Mouse (Mus musculus): Measurements from ENCODE around the gene Ucp3. TPM values are rescaled to one million over a fixed set of nuclear protein-coding genes. Genes with fewer than 3 reads are reported as not detected.

Ucp3 gene
- 10 to 100 TPM; 34.9 to 45.2 TPM for total RNA-seq (2021)
- long read RNA-seq, experiment 1, transcript Ucp3-201 (7 exons, 2,448 nt) = major isoform, 30 of 44 reads
- long read RNA-seq, experiment 1, partial matches to known transcripts = 2 of 44 reads
- long read RNA-seq, experiment 1, other reads (novel, unspliced or antisense) = 12 of 44 reads
- long read RNA-seq, experiment 2, transcript Ucp3-201 (7 exons, 2,448 nt) = major isoform, 21 of 32 reads
- long read RNA-seq, experiment 2, partial matches to known transcripts = 1 of 32 reads
- long read RNA-seq, experiment 2, other reads (novel, unspliced or antisense) = 8 of 32 reads

GRCm38 (mm10) chr7:100472777-100473176 is at the start of gene Ucp3:
Gene Ucp3 (plus strand): TSS chr7:100472990.
- peak; percentile 70 for DNase-seq

GRCm38 (mm10) chr7:100425795-100426194 is 47.0 kb upstream of the Ucp3 start:
- no peak for DNase-seq

- peak; percentile 73 for DNase-seq
Observed at GRCm38 (mm10) chr7:100429102-100429501, 43.7 kb upstream of the Ucp3 start.

GRCm38 (mm10) chr7:100429911-100430310 is 42.9 kb upstream of the Ucp3 start:
- no peak for DNase-seq

GRCm38 (mm10) chr7:100431103-100431502 is 41.7 kb upstream of the Ucp3 start:
- DNase-seq = peak; percentile 63

GRCm38 (mm10) chr7:100433295-100433694 is 39.5 kb upstream of the Ucp3 start:
- no peak for DNase-seq

- DNase-seq = no peak
Observed at GRCm38 (mm10) chr7:100443728-100444127, 29.1 kb upstream of the Ucp3 start.

GRCm38 (mm10) chr7:100446271-100446670 is 26.5 kb upstream of the Ucp3 start:
- DNase-seq = no peak

GRCm38 (mm10) chr7:100448530-100448929 is 24.3 kb upstream of the Ucp3 start:
- DNase-seq = no peak

- DNase-seq = no peak
Observed at GRCm38 (mm10) chr7:100448985-100449384, 23.8 kb upstream of the Ucp3 start.

GRCm38 (mm10) chr7:100458153-100458552 is 14.6 kb upstream of the Ucp3 start:
- no peak for DNase-seq

- no peak for DNase-seq
Observed at GRCm38 (mm10) chr7:100459862-100460261, 12.9 kb upstream of the Ucp3 start.

GRCm38 (mm10) chr7:100461621-100462151 is 11.1 kb upstream of the Ucp3 start:
- DNase-seq = peak; percentile 81

- no peak for DNase-seq
Observed at GRCm38 (mm10) chr7:100463194-100463593, 9.6 kb upstream of the Ucp3 start.

GRCm38 (mm10) chr7:100463757-100464156 is 9.0 kb upstream of the Ucp3 start:
- DNase-seq = no peak

- DNase-seq = no peak
Observed at GRCm38 (mm10) chr7:100464248-100464647, 8.5 kb upstream of the Ucp3 start.

GRCm38 (mm10) chr7:100465248-100465647 is 7.5 kb upstream of the Ucp3 start:
- DNase-seq = peak; percentile 57

- peak; percentile 90 for DNase-seq
Observed at GRCm38 (mm10) chr7:100465656-100466309, 7.0 kb upstream of the Ucp3 start.

- no peak for DNase-seq
Observed at GRCm38 (mm10) chr7:100466781-100467510, 5.8 kb upstream of the Ucp3 start.

GRCm38 (mm10) chr7:100468761-100469160 is 4.0 kb upstream of the Ucp3 start:
- no peak for DNase-seq

GRCm38 (mm10) chr7:100469502-100469901 is 3.3 kb upstream of the Ucp3 start:
- no peak for DNase-seq

- DNase-seq = peak; percentile 44
Observed at GRCm38 (mm10) chr7:100470796-100471406, 1.9 kb upstream of the Ucp3 start.

All from adrenal gland, postnatal 10 days (tissue).